Mouse (Mus musculus) midbrain, embryonic 11.5 days (tissue): ENCODE data around the gene Olfr1442. TPM values are rescaled to one million over a fixed set of nuclear protein-coding genes. Genes with fewer than 3 reads are reported as not detected.
"Not testable (repeated sequence)": the region's sequence is repeated elsewhere in the genome, so short reads cannot be mapped to it uniquely, and the experiment has no call there.

Experiments
- ATAC-seq: fragments of 200-750 bp; cut with Nextera tagmentation; 2 replicates; pipeline ENCODE4 v1.8.0; 2017; ENCODE audit warnings: moderate TSS enrichment, moderate library complexity; ENCODE audit not compliant: low FRiP score
- DNase-seq: peaks from one replicate; pipeline ENCODE4 v3.0.0; 2015; ENCODE audit warnings: low spot score; ENCODE audit errors: missing footprints
- H3K27ac ChIP-seq: fragments of 300-500 bp; sonication (generic); 2 replicates; pipeline ENCODE4 v1.5.1; 2014; ENCODE audit warnings: low read depth, low read length
- H3K27me3 ChIP-seq: fragments of 300-500 bp; sonication (generic); 2 replicates; pipeline ENCODE4 v1.6.1; 2014; ENCODE audit warnings: mild to moderate bottlenecking, low read length, moderate library complexity, mixed read lengths; ENCODE audit not compliant: control insufficient read depth, insufficient read depth
- H3K36me3 ChIP-seq: fragments of 300-500 bp; sonication (generic); 2 replicates; pipeline ENCODE4 v1.6.1; 2014; ENCODE audit warnings: mild to moderate bottlenecking, low read length, moderate library complexity, mixed read lengths; ENCODE audit not compliant: control insufficient read depth, insufficient read depth
- H3K4me1 ChIP-seq: fragments of 300-500 bp; sonication (generic); 2 replicates; pipeline ENCODE4 v1.6.1; 2014; ENCODE audit warnings: low read length; ENCODE audit not compliant: control insufficient read depth, insufficient read depth
- H3K4me2 ChIP-seq: fragments of 300-500 bp; sonication (generic); 2 replicates; pipeline ENCODE4 v1.6.1; 2014; ENCODE audit warnings: mild to moderate bottlenecking, moderate library complexity
- H3K4me3 ChIP-seq: fragments of 300-500 bp; sonication (generic); 2 replicates; pipeline ENCODE4 v1.5.1; 2014; ENCODE audit warnings: low read depth, low read length
- H3K9ac ChIP-seq: fragments of 300-500 bp; sonication (generic); 2 replicates; pipeline ENCODE4 v1.6.1; 2014; ENCODE audit warnings: low read length
- H3K9me3 ChIP-seq: fragments of 300-500 bp; sonication (generic); 2 replicates; pipeline ENCODE4 v1.6.1; 2016; ENCODE audit warnings: low read length; ENCODE audit not compliant: control insufficient read depth
- WGBS: fragments of 180-500 bp; shearing (Covaris S2); extraction: QIAGEN DNeasy Blood & Tissue Kit; methylation state at CpG from one replicate; pipeline ENCODE4 v1.1.7; 2014; 5-methylcytosine and 5-hydroxymethylcytosine counted together
- polyA plus RNA-seq: library from polyadenylated mRNA; unstranded; fragments of >200 nt; fragmentation: Nextera tagmentation; extraction: Ambion mirVana; gene quantifications from 2 replicates; pipeline ENCODE4 v1.2.1, GENCODE M21; 2014

Olfr1442 gene
- polyA plus RNA-seq, 1 experiment from 2014 or later, result not detected

GRCm38 (mm10) chr19:12677812-12678211 is 7.6 kb downstream of the Olfr1442 start, which contains the start of gene Olfr1443:
TSS of gene Olfr1443 (plus strand) at chr19:12678112.
- Histone ChIP-seq H3K27me3 (no peaks in the 10 kb centered on the region), H3K27ac (no peak within 1 kb of the TSS), H3K9ac (no peak within 1 kb of the TSS), H3K36me3 (no peaks in the 10 kb centered on the region), H3K4me1 (no peaks in the 10 kb centered on the region), H3K4me2 (no peak within 1 kb of the TSS), H3K9me3 (no peaks in the 10 kb centered on the region), H3K4me3 (no peak within 1 kb of the TSS)
- WGBS, result 68% methylated on average over 3 of the region's 3 CpGs
- ATAC-seq (no peak), DNase-seq (no peak)

GRCm38 (mm10) chr19:12684638-12685037 is 14.4 kb downstream of the Olfr1442 start:
- DNase-seq (no peak), ATAC-seq (no peak)
- no peaks in the 10 kb centered on the region for H3K4me1 ChIP-seq
- H3K36me3 ChIP-seq, result no peaks in the 10 kb centered on the region
- H3K4me2 ChIP-seq, result no peak overlapping the region
- no peaks in the 10 kb centered on the region for H3K27me3 ChIP-seq
- no peak overlapping the region for H3K9ac ChIP-seq
- H3K27ac ChIP-seq, result no peak overlapping the region
- H3K4me3 ChIP-seq, result no peak overlapping the region
- H3K9me3 ChIP-seq, result no peaks in the 10 kb centered on the region

DNA sequence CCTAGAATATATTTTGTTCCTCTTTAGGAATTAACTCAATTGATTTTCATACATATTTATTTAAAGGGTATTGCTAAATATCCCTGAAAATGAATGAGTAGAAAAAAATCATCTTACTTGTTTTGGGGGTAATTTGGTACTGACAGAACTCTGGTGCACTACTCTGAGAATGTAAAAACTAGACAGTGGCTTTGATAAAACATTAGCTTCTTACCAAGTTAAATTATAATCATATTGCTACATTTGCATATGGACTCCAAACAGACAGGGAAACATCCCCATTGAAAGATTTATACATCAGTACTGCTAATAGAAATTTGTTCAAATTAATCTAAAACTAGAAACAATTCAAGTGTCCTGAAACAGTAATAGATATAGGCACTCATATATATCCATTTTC is 15.0 kb downstream of the Olfr1442 start:
- no peaks in the 10 kb centered on the region for H3K27me3 ChIP-seq
- H3K4me3 ChIP-seq, result no peak overlapping the region
- H3K4me2 ChIP-seq, result no peak overlapping the region
- no peaks in the 10 kb centered on the region for H3K4me1 ChIP-seq
- no peak overlapping the region for H3K27ac ChIP-seq
- no peak for ATAC-seq
- no peak for DNase-seq
- no peak overlapping the region for H3K9ac ChIP-seq
- H3K9me3 ChIP-seq, result no peaks in the 10 kb centered on the region
- H3K36me3 ChIP-seq, result no peaks in the 10 kb centered on the region

GRCm38 (mm10) chr19:12695590-12695989 is 25.4 kb downstream of the Olfr1442 start, which contains the start of gene Keg1:
TSS of gene Keg1 (plus strand) at chr19:12695786.
- no peak within 1 kb of the TSS for H3K27ac ChIP-seq
- H3K27me3 ChIP-seq, result no peaks in the 10 kb centered on the region
- no peak for DNase-seq
- H3K36me3 ChIP-seq, result no peaks in the 10 kb centered on the region
- H3K9ac ChIP-seq, result no peak within 1 kb of the TSS
- no peak for ATAC-seq
- H3K4me1 ChIP-seq, result no peaks in the 10 kb centered on the region
- no peaks in the 10 kb centered on the region for H3K9me3 ChIP-seq
- WGBS, result 80% methylated on average over 3 of the region's 3 CpGs
- no peak within 1 kb of the TSS for H3K4me2 ChIP-seq
- H3K4me3 ChIP-seq, result no peak within 1 kb of the TSS

DNA sequence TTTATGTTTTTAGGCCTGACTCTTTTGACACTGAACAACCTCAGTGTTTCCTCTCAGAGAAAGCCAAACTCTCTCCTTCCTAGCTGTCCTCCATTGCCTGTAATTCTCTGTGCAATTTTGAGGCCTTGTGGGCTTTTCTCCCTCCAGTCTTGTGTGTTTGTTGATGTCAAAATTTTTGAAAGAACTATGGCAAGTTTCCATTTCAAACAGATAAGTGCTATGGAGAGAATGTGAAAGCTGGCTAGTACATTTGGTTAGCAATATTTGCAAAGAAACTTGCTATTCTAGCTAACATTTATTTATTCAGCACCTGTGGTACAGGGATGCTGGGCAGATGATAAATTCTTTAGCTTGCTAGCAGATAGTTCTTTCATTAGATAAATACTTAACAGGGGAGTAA is 26.0 kb downstream of the Olfr1442 start:
- Histone ChIP-seq H3K4me3 (no peak overlapping the region), H3K27me3 (no peaks in the 10 kb centered on the region), H3K9ac (no peak overlapping the region), H3K9me3 (no peaks in the 10 kb centered on the region), H3K36me3 (no peaks in the 10 kb centered on the region), H3K27ac (no peak overlapping the region), H3K4me2 (no peak overlapping the region), H3K4me1 (no peaks in the 10 kb centered on the region)
- ATAC-seq, result no peak
- DNase-seq, result no peak

GRCm38 (mm10) chr19:12708458-12708857 is 38.2 kb downstream of the Olfr1442 start:
- H3K4me1 ChIP-seq, result no peaks in the 10 kb centered on the region
- no peaks in the 10 kb centered on the region for H3K36me3 ChIP-seq
- DNase-seq (no peak), ATAC-seq (no peak)
- H3K4me2 ChIP-seq, result no peak overlapping the region
- no peak overlapping the region for H3K9ac ChIP-seq
- H3K27ac ChIP-seq, result no peak overlapping the region
- H3K4me3 ChIP-seq, result no peak overlapping the region
- no peaks in the 10 kb centered on the region for H3K27me3 ChIP-seq
- WGBS, result 85% methylated on average over 2 of the region's 2 CpGs
- no peaks in the 10 kb centered on the region for H3K9me3 ChIP-seq

- Histone ChIP-seq H3K27ac (no peak overlapping the region), H3K4me1 (no peaks in the 10 kb centered on the region), H3K9me3 (no peaks in the 10 kb centered on the region), H3K36me3 (no peaks in the 10 kb centered on the region), H3K4me2 (no peak overlapping the region), H3K9ac (no peak overlapping the region), H3K4me3 (no peak overlapping the region), H3K27me3 (no peaks in the 10 kb centered on the region)
- no peak for DNase-seq
- no peak for ATAC-seq
Measured at GRCm38 (mm10) chr19:12708986-12709385, 38.7 kb downstream of the Olfr1442 start.

DNA sequence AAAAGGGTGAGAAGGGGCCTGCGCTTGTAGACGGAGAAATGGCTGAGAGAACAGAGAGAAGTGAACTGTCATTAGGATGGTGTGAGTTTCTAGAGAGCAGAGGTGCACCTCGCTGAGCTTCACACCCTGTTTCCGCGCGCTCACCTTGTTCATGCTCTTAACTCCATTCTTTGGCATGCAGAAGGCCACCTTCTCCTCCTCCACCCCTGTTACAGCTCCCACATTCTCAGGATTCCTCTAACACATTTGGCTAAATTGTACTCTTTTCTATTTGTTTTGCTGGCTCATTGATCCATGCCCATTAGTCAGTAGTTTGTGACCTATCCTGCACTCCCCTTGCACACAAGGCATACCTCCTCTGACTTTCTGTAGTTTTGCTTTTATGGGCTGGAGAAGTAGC is 49.0 kb downstream of the Olfr1442 start:
- no peaks in the 10 kb centered on the region for H3K27me3 ChIP-seq

DNA sequence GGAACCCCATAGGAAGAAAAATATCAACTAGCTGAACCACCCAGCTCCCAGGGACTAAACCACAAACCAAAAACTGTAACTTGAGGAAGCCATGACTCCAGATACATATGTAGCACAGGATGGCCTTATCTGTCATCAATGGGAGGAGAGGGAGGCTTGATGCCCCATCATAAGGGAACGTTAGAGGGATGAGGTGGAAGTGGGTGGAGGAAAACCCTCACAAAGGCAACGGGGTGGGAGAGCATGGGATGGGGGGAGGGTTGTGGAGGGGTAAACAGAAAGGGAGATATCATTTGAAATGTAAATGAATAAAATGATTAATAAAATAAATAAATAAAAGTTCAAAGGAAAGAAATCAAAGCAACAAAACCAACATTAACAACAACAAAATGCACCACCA is 50.2 kb downstream of the Olfr1442 start:
- DNase-seq, result no peak
- no peaks in the 10 kb centered on the region for H3K4me1 ChIP-seq
- H3K27ac ChIP-seq, result no peak overlapping the region
- no peaks in the 10 kb centered on the region for H3K27me3 ChIP-seq
- ATAC-seq, result no peak
- WGBS, result 63% methylated on average over 2 of the region's 2 CpGs
- H3K4me2 ChIP-seq, result no peak overlapping the region
- no peaks in the 10 kb centered on the region for H3K36me3 ChIP-seq
- H3K9ac ChIP-seq, result no peak overlapping the region
- H3K4me3 ChIP-seq, result no peak overlapping the region
- no peaks in the 10 kb centered on the region for H3K9me3 ChIP-seq

More for the DNA sequence above, 49.0 kb downstream of the Olfr1442 start:
- Histone ChIP-seq H3K9ac (no peak overlapping the region), H3K9me3 (no peaks in the 10 kb centered on the region), H3K27ac (no peak overlapping the region), H3K36me3 (no peaks in the 10 kb centered on the region), H3K4me1 (no peaks in the 10 kb centered on the region), H3K4me3 (no peak overlapping the region), H3K4me2 (no peak overlapping the region)
- ATAC-seq (no peak), DNase-seq (no peak)
- WGBS, result 82% methylated on average over 6 of the region's 6 CpGs

GRCm38 (mm10) chr19:12720919-12721318 is 50.7 kb downstream of the Olfr1442 start:
- H3K36me3 ChIP-seq, H3K4me1 ChIP-seq, H3K27ac ChIP-seq, ATAC-seq, H3K9me3 ChIP-seq, H3K4me3 ChIP-seq, H3K27me3 ChIP-seq, H3K9ac ChIP-seq, DNase-seq, H3K4me2 ChIP-seq: not testable (repeated sequence)
- 89% methylated on average over 5 of the region's 5 CpGs for WGBS
